Mouse (Mus musculus) testis, adult 2 months (tissue): Measurements from ENCODE around the gene Gatad2a.

Experiments
- CTCF ChIP-seq: fragments of 200-500 bp; IDR thresholded peaks from 2 replicates; pipeline ENCODE4 v1.5.1; 2012; ENCODE audit warnings: low read depth, mild to moderate bottlenecking, inconsistent platforms, low read length, moderate library complexity; ENCODE audit not compliant: control insufficient read depth, insufficient read depth, insufficient replicate concordance
- POLR2A ChIP-seq: fragments of 200-500 bp; IDR thresholded peaks from 2 replicates; pipeline ENCODE4 v1.6.1; 2012; ENCODE audit warnings: low read depth, mild to moderate bottlenecking, inconsistent platforms, low read length, moderate library complexity; ENCODE audit not compliant: control insufficient read depth

- TF ChIP-seq POLR2A, result no peak
- no peak for TF ChIP-seq CTCF
These were observed 41.8 kb upstream of the Gatad2a start for GRCm38 (mm10) chr8:70037994-70038393.
